In the genomic region with DNA sequence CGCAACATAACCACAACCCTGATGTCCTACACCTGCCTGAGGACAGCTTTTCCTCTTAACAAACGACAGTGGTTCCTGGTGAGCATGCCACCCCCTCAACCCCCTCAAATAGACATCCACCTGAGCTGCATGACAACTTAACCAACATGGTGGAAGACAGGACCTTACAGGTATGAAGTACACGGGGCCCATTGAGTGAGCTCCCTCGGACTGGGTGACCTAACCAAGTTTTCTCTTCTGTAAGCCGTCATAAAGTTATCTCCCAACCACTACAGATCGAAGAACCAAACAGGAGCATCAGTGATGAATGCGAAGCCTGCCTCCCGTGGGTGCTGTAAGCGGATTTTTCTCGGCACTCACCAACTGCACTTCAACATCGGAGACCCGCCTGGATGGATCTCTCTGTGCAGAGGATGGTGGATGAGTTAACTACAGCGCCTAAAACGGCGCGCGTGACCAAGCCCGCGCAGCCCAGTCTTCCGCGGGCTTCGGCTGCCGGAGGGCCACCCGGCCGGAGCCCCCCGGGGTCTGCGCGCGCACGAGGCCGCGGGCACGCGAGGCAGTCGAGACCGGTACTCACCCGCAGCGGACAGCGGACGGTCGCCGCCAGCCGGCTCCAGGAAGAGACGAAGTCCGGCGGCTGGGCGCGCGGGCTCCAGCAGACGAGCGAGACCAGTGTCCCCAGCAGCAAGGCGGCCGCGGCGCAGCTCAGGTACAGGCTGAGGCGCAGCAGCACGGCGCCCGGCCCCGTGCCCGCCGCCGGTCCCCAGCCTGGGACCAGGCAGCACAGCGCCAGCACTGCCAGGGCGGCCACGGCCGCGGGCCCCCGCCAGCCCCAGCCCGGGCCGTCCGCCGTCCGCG, we compare ENCODE assay signal across 8 mouse cellular contexts. TPM values are rescaled to one million over a fixed set of nuclear protein-coding genes. Genes with fewer than 3 reads are reported as not detected.
DNase-seq lines count a peak whose midpoint lies in the region; ATAC-seq lines count a peak whose summit lies in the region.

Gene Cfap97 (plus strand): TSS at position 570 of the 861 bp plus-strand sequence.

- H3K4me1 ChIP-seq in liver, embryonic 11.5 days (replicated peaks; ENCODE audit: control insufficient read depth, insufficient read depth, low read length) = peaks cover 13% of the 10 kb centered on the region; the same call in 1 of the 2 replicates
- H3K4me1 ChIP-seq in stomach, embryonic 16.5 days (ENCODE audit: control insufficient read depth, insufficient read depth, low read length) = peaks cover 8% of the 10 kb centered on the region; the same call in 1 of the 2 replicates

- H3K27ac ChIP-seq in liver, embryonic 11.5 days (ENCODE audit: low read depth, low read length) = peak within 1 kb of the TSS; percentile 28; the same call in 1 of the 2 replicates
- H3K27ac ChIP-seq in stomach, embryonic 16.5 days (ENCODE audit: low read length) = 0 out of 2 replicates have a peak within 1 kb of the TSS, but pooled peaks have one; percentile 14

- peak within 1 kb of the TSS; percentile 91 for H3K4me3 ChIP-seq in liver, embryonic 11.5 days (ENCODE audit: low read depth, low read length)
- H3K4me3 ChIP-seq in stomach, embryonic 16.5 days (replicated peaks; ENCODE audit: low read length) = peak within 1 kb of the TSS; percentile 82

- H3K9me3 ChIP-seq in liver, embryonic 11.5 days (ENCODE audit: control insufficient read depth, low read length) = no peaks in the 10 kb centered on the region
- H3K9me3 ChIP-seq in stomach, embryonic 16.5 days (replicated peaks; ENCODE audit: control insufficient read depth, low read length) = no peaks in the 10 kb centered on the region

- peak within 1 kb of the TSS; percentile 92 for H3K4me2 ChIP-seq in liver, embryonic 11.5 days
- peak within 1 kb of the TSS; percentile 92 for H3K4me2 ChIP-seq in stomach, embryonic 16.5 days (ENCODE audit: low read depth, low read length)

- 1% methylated on average over 64 of the region's 75 CpGs for WGBS in liver, embryonic 11.5 days
- under 1% methylated on average over 75 of the region's 75 CpGs for WGBS in stomach, embryonic 16.5 days

- no peaks in the 10 kb centered on the region for H3K36me3 ChIP-seq in liver, embryonic 11.5 days (ENCODE audit: control insufficient read depth, insufficient read depth, low read length)
- no peaks in the 10 kb centered on the region for H3K36me3 ChIP-seq in stomach, embryonic 16.5 days (ENCODE audit: control insufficient read depth, insufficient read depth, low read length)

- peak within 1 kb of the TSS; percentile 84 for H3K9ac ChIP-seq in liver, embryonic 11.5 days (ENCODE audit: low read depth, low read length)
- H3K9ac ChIP-seq in stomach, embryonic 16.5 days (ENCODE audit: low read length) = peak within 1 kb of the TSS; percentile 91

- ATAC-seq in liver, embryonic 11.5 days (replicated peaks; ENCODE audit: low FRiP score) = peak; percentile 69
- peak; percentile 68 for ATAC-seq in stomach, embryonic 16.5 days (ENCODE audit: insufficient read depth, low FRiP score)

- DNase-seq in 3T3-L1 (ENCODE audit: low read depth, low spot score) = peak; percentile 50
- peak; percentile 67 to 83 for DNase-seq in adrenal gland, adult (ENCODE audit: inconsistent age in 2 of 2, low spot score in 1 of 2)
- peak; percentile 61 for DNase-seq in embryo, embryonic 9.5 days (ENCODE audit: extremely low spot score)
- peak; percentile 39 to 62 for DNase-seq in heart, adult 18-20 months
- DNase-seq in kidney, adult 11 months = peak; percentile 42
- DNase-seq in liver, embryonic 11.5 days (ENCODE audit: low spot score) = peak; percentile 69
- DNase-seq in naive thymus-derived CD4-positive, alpha-beta T cell, adult 2 months (ENCODE audit: low read depth) = peak; percentile 57

- no peaks in the 10 kb centered on the region for H3K27me3 ChIP-seq in liver, embryonic 11.5 days (replicated peaks; ENCODE audit: control insufficient read depth, insufficient read depth, low read length)
- peaks cover 6% of the 10 kb centered on the region; the same call in 1 of the 2 replicates for H3K27me3 ChIP-seq in stomach, embryonic 16.5 days (ENCODE audit: control insufficient read depth, insufficient read depth, low read length)

RNA-seq across cellular contexts. Expression of gene Cfap97, which starts in this region (rescaled TPM):
- 10 to 100 TPM; 11.3 to 13.4 TPM for total RNA-seq in heart, adult 18-20 months (2021)
- polyA plus RNA-seq in liver, embryonic 11.5 days (2014; fragmentation: Nextera tagmentation; extraction: Ambion mirVana) = 16.2 and 18.0 TPM in 2 replicates
- 16.3 and 18.5 TPM in 2 replicates for polyA plus RNA-seq in stomach, embryonic 16.5 days (2015; fragmentation: Nextera tagmentation; extraction: Ambion mirVana)

Comparison
In these comparisons a context has a peak if more than half of its experiments do, and no peak if none do; other contexts are left out.
1. Peak in every context shown above with its lines: DNase-seq, ATAC-seq, H3K4me3 ChIP-seq and H3K27ac ChIP-seq.